Mouse (Mus musculus) spleen, postnatal 4 days (tissue): ENCODE data around the gene A630001G21Rik.

ENCODE experiments used
- DNase-seq, 2 experiments: peaks; one replicate each; pipeline ENCODE4 v3.0.0; 2022; ENCODE audit warnings: low spot score in 2 of 2

The A630001G21Rik gene

DNA sequence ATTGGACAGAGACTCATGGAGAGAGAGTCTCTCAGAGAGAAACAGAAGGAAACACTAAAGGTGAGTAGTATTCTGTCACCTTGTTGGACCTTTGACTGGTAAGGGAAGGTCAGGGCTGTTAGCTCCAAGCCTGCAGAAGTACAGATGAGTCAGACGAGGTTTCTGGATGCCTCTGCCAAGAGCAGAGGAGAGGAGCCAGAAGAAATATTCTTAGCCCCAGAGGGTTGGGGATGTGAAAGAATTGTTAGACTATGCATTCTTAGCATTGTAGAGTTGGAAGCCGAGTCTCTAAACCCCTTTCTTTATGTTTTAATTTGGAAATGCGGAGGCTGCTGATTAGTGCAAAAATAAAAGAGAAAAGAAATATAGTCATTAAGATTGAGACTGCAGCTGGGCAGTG is 6.5 kb downstream of the A630001G21Rik start:
- DNase-seq = no peak

- no peak for DNase-seq
Measured at GRCm38 (mm10) chr1:85767754-85768153, 10.7 kb downstream of the A630001G21Rik start.

DNA sequence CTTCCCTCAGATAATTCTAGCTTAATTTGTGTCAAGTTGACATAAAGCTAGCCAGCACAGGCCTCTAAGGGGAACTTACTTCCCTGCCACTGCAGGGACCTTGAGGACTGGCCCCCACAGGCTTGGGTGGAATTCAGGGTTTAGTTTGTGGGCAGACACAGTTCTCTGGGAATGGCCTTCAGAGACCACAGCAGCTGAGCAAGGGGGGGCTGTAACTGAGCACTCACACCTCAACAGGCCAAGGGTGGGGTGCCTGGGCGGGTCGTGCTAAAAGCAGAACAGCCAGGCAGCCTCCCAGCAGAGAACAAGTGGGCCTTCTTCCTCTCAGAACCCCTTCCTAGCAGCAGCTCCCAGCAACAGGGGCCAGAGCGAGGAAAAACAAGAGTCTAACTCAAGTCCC is 12.3 kb downstream of the A630001G21Rik start:
- no peak for DNase-seq

- no peak for DNase-seq
Measured at GRCm38 (mm10) chr1:85764291-85764690, 14.2 kb downstream of the A630001G21Rik start.

GRCm38 (mm10) chr1:85763386-85763785 is 15.1 kb downstream of the A630001G21Rik start:
- no peak for DNase-seq

DNA sequence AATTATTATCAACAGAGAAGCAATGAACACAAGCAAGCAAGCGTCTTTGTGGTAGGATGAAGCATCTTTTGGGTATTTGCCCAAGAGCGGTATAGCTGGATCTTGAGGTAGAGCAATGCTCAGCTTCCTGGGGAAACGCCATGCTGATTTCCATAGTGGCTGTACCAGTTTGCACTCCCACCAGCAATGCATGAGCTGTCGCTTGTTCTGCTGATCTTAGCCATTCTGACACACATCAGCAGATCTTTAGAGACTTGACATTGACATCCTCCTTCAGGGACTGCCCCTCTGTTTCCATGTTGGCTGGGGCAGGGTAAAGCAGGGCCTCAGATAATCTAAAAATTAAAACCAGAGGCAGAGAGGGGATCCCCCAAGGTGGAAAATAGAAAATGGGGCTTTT is 16.8 kb downstream of the A630001G21Rik start:
- DNase-seq = no peak

DNA sequence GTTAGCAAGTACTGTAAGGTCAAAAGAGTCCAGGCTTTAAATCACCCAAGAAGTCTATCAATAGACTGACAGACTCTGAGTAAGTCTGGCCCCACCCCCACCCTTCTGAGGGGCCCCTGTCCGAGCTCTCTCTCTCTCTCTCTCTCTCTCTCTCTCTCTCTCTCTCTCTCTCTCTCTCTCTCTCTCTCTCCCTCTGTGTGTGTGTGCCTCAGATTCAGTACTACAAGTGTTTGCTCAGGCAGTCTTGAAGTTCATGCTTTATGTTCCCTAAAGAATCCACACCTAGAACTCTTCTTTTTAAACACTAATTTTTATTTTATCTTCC is 19.5 kb downstream of the A630001G21Rik start:
- no peak for DNase-seq

GRCm38 (mm10) chr1:85758231-85758968 is 20.0 kb downstream of the A630001G21Rik start:
- no peak for DNase-seq

- DNase-seq = no peak
Measured at GRCm38 (mm10) chr1:85757531-85758230, 20.8 kb downstream of the A630001G21Rik start.

DNA sequence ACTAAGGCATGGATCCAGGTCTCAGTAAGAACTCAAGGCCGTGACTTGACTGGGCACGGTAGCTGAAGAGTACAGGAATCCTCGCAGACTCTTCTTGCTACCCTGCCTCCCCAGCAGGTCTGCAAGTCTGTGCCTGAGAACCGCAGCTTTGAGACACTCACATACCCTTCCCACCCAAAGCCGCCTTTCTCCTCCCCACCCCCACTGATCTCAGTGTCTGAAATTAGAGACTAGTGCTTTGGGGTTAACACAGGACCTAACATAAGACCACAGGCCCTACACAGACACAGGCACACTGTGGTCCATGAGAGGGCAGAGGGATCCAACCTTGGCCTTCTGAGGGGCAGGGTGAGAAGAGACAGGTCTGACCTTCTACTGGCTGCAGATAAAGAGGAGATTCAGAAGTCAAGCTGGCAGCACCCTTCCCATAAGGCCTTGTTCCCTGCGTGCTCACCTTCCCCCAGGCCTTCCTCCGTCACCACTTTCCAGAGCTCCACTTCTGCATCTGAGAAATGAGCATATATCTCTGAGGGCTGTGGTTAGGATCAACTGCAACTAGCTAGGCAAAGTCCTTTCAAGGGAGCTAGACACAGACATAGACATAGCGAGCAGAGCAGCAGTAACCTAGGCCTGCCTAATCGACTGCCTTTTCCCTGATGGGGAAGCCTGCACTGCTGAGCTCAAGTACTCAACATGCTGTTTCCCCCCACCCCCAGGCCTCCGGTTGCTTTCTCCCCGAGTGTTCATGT is 26.3 kb downstream of the A630001G21Rik start:
- DNase-seq = no peak

- DNase-seq = peak; percentile 35 to 70
Measured at GRCm38 (mm10) chr1:85751494-85751893, 26.9 kb downstream of the A630001G21Rik start.

GRCm38 (mm10) chr1:85750650-85751049 is 27.8 kb downstream of the A630001G21Rik start:
- no peak for DNase-seq

- DNase-seq = no peak
Measured at GRCm38 (mm10) chr1:85749829-85750228, 28.6 kb downstream of the A630001G21Rik start.

DNA sequence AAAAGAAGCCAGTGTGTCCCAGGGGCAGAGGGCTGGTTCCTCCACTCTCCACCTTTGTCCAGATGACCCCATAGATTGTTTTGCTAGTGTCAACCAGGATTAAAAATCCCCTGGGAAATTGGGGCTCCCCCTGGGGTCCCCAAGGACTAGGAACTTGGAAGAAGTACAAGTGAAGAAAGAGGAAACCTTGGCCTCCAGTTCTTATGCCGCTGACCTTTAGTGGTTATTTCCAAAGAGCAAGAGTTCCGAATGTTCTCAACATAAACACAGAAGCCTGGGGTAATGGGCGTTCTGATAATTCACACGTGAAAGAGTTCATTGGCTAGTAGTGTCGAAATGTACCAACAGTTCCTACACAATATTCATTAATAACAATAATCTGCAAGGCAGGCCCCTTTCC is 31.9 kb downstream of the A630001G21Rik start:
- DNase-seq = no peak

GRCm38 (mm10) chr1:85744539-85744938 is 33.9 kb downstream of the A630001G21Rik start:
- DNase-seq = no peak

DNA sequence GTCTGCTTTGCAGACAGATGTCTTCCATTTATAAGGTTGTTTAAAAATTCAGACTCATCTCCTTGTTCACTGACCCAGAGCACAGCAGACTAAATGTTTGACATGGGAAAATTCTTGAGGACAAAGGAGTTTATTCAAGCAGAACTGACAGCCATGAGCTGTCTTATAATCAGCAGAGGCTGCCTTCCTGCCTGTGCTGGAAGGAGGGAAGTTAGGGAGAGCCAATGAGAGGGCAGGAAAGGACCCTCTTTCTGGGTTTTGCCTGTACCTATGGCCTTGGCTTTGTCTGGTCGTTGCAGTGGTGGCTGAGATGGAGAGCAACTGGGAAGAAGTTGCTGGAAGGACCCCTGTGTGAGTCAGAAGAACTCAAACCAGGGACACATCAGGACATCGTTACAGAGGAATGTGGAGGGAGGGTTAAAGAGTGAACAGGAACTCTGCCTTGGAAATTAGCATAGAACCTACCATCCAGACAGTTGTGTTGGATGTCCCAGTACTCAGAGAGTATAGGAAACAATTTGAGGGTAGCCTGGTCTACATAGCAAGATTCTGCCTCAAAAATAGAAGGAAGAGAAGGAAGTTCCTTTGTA is 35.4 kb downstream of the A630001G21Rik start:
- DNase-seq = no peak

GRCm38 (mm10) chr1:85742333-85742732 is 36.1 kb downstream of the A630001G21Rik start:
- no peak for DNase-seq

DNA sequence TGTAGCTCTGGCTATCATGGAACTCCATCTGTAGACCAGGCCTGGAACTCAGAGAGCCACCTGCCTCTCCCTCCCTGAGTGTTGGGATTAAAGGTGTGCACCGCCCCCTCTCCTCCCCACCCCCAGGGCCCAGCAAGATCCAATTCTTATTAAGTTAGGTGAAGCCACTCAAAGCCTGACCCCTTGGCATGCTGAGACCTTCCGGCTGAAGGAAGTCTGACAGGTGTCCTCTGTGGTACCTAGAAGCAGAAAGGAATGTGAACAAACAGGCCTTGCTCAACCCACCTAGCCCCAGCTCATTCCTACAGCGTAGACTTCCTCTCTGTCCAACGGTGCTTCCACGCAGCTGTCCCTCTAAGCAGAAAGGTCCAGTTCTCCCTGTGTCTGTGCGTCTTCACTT is 37.5 kb downstream of the A630001G21Rik start:
- no peak for DNase-seq

DNA sequence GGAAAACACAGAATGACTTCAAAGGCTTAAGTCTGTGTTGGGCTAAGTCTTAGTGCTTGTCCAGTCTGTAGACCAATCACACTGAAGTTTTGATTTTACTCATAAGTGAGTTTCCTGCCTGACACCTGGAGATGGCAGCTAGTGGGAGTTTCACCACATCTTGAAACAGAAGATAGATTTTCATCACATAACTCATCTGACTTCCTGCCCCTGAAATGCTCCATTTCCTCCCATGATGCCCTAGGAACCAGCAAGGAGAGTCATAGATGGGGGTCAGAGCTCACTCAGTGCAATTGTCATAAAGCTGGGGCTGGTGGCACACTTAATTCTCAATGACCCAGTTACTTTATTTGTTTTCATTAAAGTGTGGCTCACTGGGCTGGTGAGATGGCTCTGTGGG is 38.6 kb downstream of the A630001G21Rik start:
- no peak for DNase-seq

- no peak for DNase-seq
Measured at GRCm38 (mm10) chr1:85739000-85739399, 39.4 kb downstream of the A630001G21Rik start.

GRCm38 (mm10) chr1:85736355-85737184 is 41.9 kb downstream of the A630001G21Rik start:
- peak; percentile 81 to 89 for DNase-seq
